Mouse (Mus musculus) G1E (cell line): Measurements from ENCODE around the gene Setmar.

Source experiments
- POLR2AphosphoS5 ChIP-seq: IDR thresholded peaks from 2 replicates; pipeline ENCODE4 v1.6.1; 2012; ENCODE audit warnings: low read depth, low read length, inconsistent platforms; ENCODE audit not compliant: insufficient replicate concordance
- TAL1 ChIP-seq: conservative IDR thresholded peaks from 2 replicates; pipeline ENCODE4 v1.6.1; 2012; ENCODE audit warnings: low read depth, low read length, inconsistent platforms, mixed read lengths

DNA sequence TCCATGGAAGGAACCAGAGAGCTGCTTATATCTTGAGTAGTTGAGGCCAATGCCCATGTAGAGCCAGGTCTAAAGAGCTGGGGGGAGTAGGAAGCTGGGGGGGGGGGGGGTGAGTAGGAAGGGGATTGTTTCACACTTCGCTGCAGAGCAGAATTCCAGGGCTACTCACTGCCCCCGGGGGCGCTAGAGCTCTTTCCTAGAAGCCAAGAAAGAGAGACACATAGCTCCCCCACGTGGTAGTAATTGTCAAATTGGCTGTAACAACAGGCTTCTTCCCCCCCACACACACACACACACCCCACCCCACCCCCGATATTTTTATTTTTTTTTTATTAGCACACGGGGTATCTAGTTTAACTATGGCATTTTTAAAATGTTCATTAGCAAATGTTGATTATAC, 738 bp downstream of the Setmar start:
- TF ChIP-seq POLR2AphosphoS5 (no peak), TAL1 (no peak)
